2 mouse cellular contexts compared by ENCODE assay signal in genomic region chr16:62857498-62857897, GRCm38 (mm10).
TF ChIP-seq lines count a peak whose summit lies in the region.

No protein-coding gene starts in this region.

TF ChIP-seq in CH12.LX, 34 proteins besides CTCF, POLR2A, EP300 and RAD21:
- peak; percentile 45; the same call in 1 of the 2 replicates for TF ChIP-seq MAX (IDR thresholded peaks at IDR 0.05; ENCODE audit: low read length)
- TF ChIP-seq MXI1 (IDR thresholded peaks at IDR 0.05; ENCODE audit: low read depth, low read length): 0 out of 2 replicates have a peak, but pooled peaks have one; percentile 18
- TF ChIP-seq USF1 (IDR thresholded peaks at IDR 0.05; ENCODE audit: low read depth, low read length): no peak
- no peak for TF ChIP-seq UBTF (IDR thresholded peaks at IDR 0.05; ENCODE audit: low read depth, low read length)

TF ChIP-seq in MEL, 35 proteins besides CTCF, POLR2A, EP300 and RAD21:
- TF ChIP-seq MYC (IDR thresholded peaks at IDR 0.05; ENCODE audit: low read depth, low read length) (0 out of 2 replicates have a peak, but pooled peaks have one; percentile 22), SIN3A (IDR thresholded peaks at IDR 0.05; ENCODE audit: low read length) (no peak), ZMIZ1 (IDR thresholded peaks at IDR 0.05; ENCODE audit: low read depth, low read length) (no peak)
